Mouse (Mus musculus): Measurements from ENCODE around the gene Rnpep. TPM values are rescaled to one million over a fixed set of nuclear protein-coding genes. Genes with fewer than 3 reads are reported as not detected.

The Rnpep gene
- total and polyA plus RNA-seq, 3 experiments: 0.03 to 1.4 TPM; not detected in 1

DNA sequence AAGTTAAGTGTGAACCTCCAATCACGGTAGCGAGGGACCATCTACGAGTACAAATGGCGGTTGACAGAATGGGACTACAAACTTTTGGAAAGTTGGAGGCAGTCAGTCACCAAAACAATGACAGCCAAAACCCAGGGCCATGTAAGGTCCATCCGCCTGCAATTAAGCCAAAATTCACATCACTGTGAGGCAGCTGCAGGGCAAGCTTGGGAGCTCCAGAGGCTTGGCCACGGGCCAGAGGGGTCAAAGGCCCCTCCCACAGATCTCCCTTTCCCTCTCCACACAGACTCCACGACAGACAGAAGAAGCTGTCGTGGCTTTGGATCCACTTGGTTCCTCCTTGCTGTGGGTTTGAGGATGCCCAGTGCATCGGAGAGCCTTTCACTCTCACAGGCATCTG, 20.6 kb downstream of the Rnpep start:
- H3K36me3 ChIP-seq (replicated peaks): no peaks in the 10 kb centered on the region
- H3K27me3 ChIP-seq (ENCODE audit: insufficient read depth, low read length): peaks cover 41% of the 10 kb centered on the region
- H3K4me1 ChIP-seq (ENCODE audit: insufficient read depth, low read depth, low read length): peaks cover 6% of the 10 kb centered on the region
- ATAC-seq (ENCODE audit: extremely low read depth, insufficient number of reproducible peaks, low FRiP score, poor library complexity, severe bottlenecking) (no peak), DNase-seq (ENCODE audit: low spot score) (no peak)
- no peak for TF ChIP-seq CTCF (IDR thresholded peaks at IDR 0.05; ENCODE audit: low read depth, low read length)
- no peak for TF ChIP-seq GATA2 (IDR thresholded peaks at IDR 0.05; ENCODE audit: borderline replicate concordance, low read depth, low read length)
- no peak for TF ChIP-seq POLR2AphosphoS5 (IDR thresholded peaks at IDR 0.05; ENCODE audit: insufficient replicate concordance, low read depth, low read length)
- TF ChIP-seq GATA1 (IDR thresholded peaks at IDR 0.05; ENCODE audit: borderline replicate concordance, low read length): no peak
- TF ChIP-seq TAL1 (conservative IDR thresholded peaks at IDR 0.05; ENCODE audit: low read depth, low read length): no peak
- no peak overlapping the region for H3K4me3 ChIP-seq (ENCODE audit: low read depth, low read length)
- H3K9me3 ChIP-seq (replicated peaks): no peaks in the 10 kb centered on the region

DNA sequence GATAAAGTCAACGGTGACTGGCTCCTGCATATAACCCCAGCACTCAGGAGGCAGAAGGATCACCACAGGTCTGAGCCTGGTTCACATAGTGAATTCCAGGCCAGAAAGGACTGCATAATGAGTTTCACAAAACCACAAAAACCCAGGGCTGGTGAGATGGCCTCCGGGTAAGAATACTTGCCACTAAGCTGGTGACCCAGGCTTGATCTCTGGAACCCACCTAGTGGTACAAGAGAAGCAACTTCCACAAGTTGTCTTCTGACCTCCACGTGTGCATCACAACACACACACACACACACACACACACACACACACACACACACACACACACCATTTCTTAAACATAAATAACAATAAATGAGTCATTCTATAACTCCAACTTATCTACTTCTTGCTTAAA, 21.6 kb downstream of the Rnpep start:
- TF ChIP-seq GATA1 (IDR thresholded peaks at IDR 0.05; ENCODE audit: borderline replicate concordance, low read length): no peak
- TF ChIP-seq TAL1 (conservative IDR thresholded peaks at IDR 0.05; ENCODE audit: low read depth, low read length): no peak
- no peak for TF ChIP-seq GATA2 (IDR thresholded peaks at IDR 0.05; ENCODE audit: borderline replicate concordance, low read depth, low read length)
- TF ChIP-seq CTCF (IDR thresholded peaks at IDR 0.05; ENCODE audit: low read depth, low read length): no peak
- no peak for TF ChIP-seq POLR2AphosphoS5 (IDR thresholded peaks at IDR 0.05; ENCODE audit: insufficient replicate concordance, low read depth, low read length)
- H3K27me3 ChIP-seq (ENCODE audit: insufficient read depth, low read length): peaks cover 39% of the 10 kb centered on the region
- ATAC-seq (ENCODE audit: extremely low read depth, insufficient number of reproducible peaks, low FRiP score, poor library complexity, severe bottlenecking) (no peak), DNase-seq (ENCODE audit: low spot score) (no peak)
- no peaks in the 10 kb centered on the region for H3K9me3 ChIP-seq (replicated peaks)
- H3K4me1 ChIP-seq (ENCODE audit: insufficient read depth, low read depth, low read length): peaks cover 6% of the 10 kb centered on the region
- no peak overlapping the region for H3K4me3 ChIP-seq (ENCODE audit: low read depth, low read length)
- H3K36me3 ChIP-seq (replicated peaks): no peaks in the 10 kb centered on the region

DNA sequence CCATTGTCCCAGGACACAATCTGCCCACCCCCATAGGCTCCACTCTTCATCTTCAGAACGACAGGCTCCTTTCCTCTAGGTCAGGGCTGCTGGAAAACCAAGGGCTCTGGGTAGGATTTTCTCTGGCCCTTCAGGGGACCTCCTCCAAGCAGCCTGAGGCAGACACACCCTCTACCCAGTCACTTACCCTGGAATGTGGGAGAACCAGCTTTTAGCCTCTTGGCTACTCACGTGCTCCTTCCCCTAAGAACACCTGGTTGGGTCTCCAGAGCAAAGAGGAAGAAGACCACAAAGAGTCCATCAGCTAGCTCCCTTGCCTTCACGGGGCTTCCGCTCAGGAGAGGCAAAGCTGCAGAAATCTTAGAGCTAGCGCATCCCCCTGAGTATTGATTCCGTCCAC, 23.0 kb downstream of the Rnpep start:
- Histone ChIP-seq H3K4me1 (ENCODE audit: insufficient read depth, low read depth, low read length) (peaks cover 6% of the 10 kb centered on the region), H3K27me3 (ENCODE audit: insufficient read depth, low read length) (peaks cover 46% of the 10 kb centered on the region), H3K4me3 (ENCODE audit: low read depth, low read length) (no peak overlapping the region), H3K9me3 (replicated peaks) (no peaks in the 10 kb centered on the region), H3K36me3 (replicated peaks) (no peaks in the 10 kb centered on the region)
- TF ChIP-seq POLR2AphosphoS5 (IDR thresholded peaks at IDR 0.05; ENCODE audit: insufficient replicate concordance, low read depth, low read length) (no peak), GATA2 (IDR thresholded peaks at IDR 0.05; ENCODE audit: borderline replicate concordance, low read depth, low read length) (no peak), GATA1 (IDR thresholded peaks at IDR 0.05; ENCODE audit: borderline replicate concordance, low read length) (no peak), TAL1 (conservative IDR thresholded peaks at IDR 0.05; ENCODE audit: low read depth, low read length) (no peak), CTCF (IDR thresholded peaks at IDR 0.05; ENCODE audit: low read depth, low read length) (no peak)
- no peak for DNase-seq (ENCODE audit: low spot score)
- ATAC-seq (ENCODE audit: extremely low read depth, insufficient number of reproducible peaks, low FRiP score, poor library complexity, severe bottlenecking): no peak

DNA sequence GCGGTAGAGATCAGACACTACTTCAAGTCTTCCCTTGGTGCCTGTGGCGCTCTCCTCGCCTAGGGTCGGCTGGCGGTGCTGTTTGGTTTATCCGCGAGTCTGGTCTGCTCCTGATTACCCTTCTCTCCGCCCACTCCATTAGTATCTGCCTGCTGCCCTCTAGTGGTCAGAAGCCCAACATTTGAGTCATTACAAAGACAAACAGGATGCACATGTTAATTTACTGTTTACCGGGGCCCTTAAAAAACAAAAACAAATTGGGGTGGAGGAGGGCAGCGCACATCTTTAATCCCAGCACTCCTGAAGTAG, 24.8 kb downstream of the Rnpep start:
- DNase-seq (ENCODE audit: low spot score) (peak; percentile 80), ATAC-seq (ENCODE audit: extremely low read depth, insufficient number of reproducible peaks, low FRiP score, poor library complexity, severe bottlenecking) (peak; percentile 58)
- no peak overlapping the region; the same call in 1 of the 2 replicates for H3K4me3 ChIP-seq (ENCODE audit: low read depth, low read length)
- H3K36me3 ChIP-seq (replicated peaks): no peaks in the 10 kb centered on the region
- TF ChIP-seq GATA1 (IDR thresholded peaks at IDR 0.05; ENCODE audit: borderline replicate concordance, low read length): no peak
- peak; percentile 41; the same call in 1 of the 2 replicates for TF ChIP-seq CTCF (IDR thresholded peaks at IDR 0.05; ENCODE audit: low read depth, low read length)
- TF ChIP-seq TAL1 (conservative IDR thresholded peaks at IDR 0.05; ENCODE audit: low read depth, low read length): no peak
- H3K9me3 ChIP-seq (replicated peaks): no peaks in the 10 kb centered on the region
- H3K4me1 ChIP-seq (ENCODE audit: insufficient read depth, low read depth, low read length): peaks cover 4% of the 10 kb centered on the region
- H3K27me3 ChIP-seq (ENCODE audit: insufficient read depth, low read length): peaks cover 59% of the 10 kb centered on the region

DNA sequence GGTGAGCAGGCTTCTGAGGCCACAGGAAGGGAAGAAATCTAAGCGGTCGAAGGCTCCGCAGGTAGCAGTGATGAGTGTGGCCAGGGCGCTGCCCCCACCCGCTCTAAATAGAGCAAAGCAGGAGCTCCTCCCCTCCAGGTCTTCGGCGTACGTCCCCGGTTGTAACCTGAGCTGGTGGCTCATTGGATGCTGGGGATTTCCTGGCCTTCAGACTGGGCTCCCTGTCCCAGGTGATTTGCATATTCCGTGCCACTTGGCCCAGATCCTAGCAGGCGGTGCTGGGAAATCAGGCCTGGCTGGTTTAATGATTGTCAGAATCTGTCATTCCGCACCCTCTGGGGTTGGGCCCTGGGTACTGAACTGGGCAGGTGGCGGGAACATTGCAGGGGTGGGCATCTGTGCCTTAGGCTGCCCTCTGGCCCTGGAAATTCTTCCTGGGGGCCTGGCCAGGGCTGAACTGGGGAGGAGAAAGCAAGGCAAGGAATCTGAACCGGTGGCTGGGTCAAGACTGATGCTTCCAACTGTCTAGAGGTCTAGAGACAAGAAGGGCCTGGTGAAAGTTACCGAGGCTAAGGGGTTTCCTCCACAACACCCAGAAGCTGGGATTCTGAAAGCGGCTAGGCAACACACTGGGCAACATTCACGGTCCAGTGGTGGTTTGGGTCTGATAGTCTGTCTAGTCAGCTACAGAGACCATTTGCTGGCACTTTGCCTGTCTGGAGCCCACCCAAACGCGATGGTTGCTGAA, 25.3 kb downstream of the Rnpep start, which contains the start of gene Elf3:
Elf3 (minus strand) TSS at position 189 of the 748 bp plus-strand sequence.
- H3K4me1 ChIP-seq (ENCODE audit: insufficient read depth, low read depth, low read length): peaks cover 4% of the 10 kb centered on the region
- no peaks in the 10 kb centered on the region for H3K36me3 ChIP-seq (replicated peaks)
- H3K27me3 ChIP-seq (ENCODE audit: insufficient read depth, low read length): peaks cover 64% of the 10 kb centered on the region
- H3K4me3 ChIP-seq (ENCODE audit: low read depth, low read length): no peak within 1 kb of the TSS; the same call in 1 of the 2 replicates
- H3K9me3 ChIP-seq (replicated peaks): no peaks in the 10 kb centered on the region
- ATAC-seq (ENCODE audit: extremely low read depth, insufficient number of reproducible peaks, low FRiP score, poor library complexity, severe bottlenecking) (no peak), DNase-seq (ENCODE audit: low spot score) (no peak)
- TF ChIP-seq POLR2AphosphoS5 (IDR thresholded peaks at IDR 0.05; ENCODE audit: insufficient replicate concordance, low read depth, low read length) (no peak), GATA1 (IDR thresholded peaks at IDR 0.05; ENCODE audit: borderline replicate concordance, low read length) (no peak), GATA2 (IDR thresholded peaks at IDR 0.05; ENCODE audit: borderline replicate concordance, low read depth, low read length) (no peak), CTCF (IDR thresholded peaks at IDR 0.05; ENCODE audit: low read depth, low read length) (no peak), TAL1 (conservative IDR thresholded peaks at IDR 0.05; ENCODE audit: low read depth, low read length) (no peak)

DNA sequence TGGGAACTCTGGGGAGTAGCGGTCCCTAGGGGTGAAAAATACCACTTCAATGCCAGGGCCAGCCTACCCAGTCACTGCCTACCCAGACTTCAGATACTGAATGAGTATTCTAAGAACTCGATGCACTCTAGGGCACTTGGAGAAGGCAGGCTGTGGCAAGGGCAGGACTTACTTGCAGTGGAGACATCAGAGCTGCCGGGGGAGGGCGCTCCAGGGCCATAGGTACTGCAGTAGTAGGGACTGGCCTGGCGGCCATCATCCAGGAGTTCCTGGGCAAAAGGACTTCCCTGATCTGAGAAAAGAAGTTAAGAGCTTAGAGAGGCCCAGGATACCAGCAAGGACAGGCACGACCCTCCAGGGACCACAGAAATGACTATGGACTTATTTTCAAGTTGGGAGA, 27.6 kb downstream of the Rnpep start:
- Histone ChIP-seq H3K4me1 (ENCODE audit: insufficient read depth, low read depth, low read length) (peaks cover 9% of the 10 kb centered on the region), H3K36me3 (replicated peaks) (no peaks in the 10 kb centered on the region), H3K27me3 (ENCODE audit: insufficient read depth, low read length) (peaks cover 58% of the 10 kb centered on the region), H3K4me3 (ENCODE audit: low read depth, low read length) (no peak overlapping the region), H3K9me3 (replicated peaks) (no peaks in the 10 kb centered on the region)
- ATAC-seq (ENCODE audit: extremely low read depth, insufficient number of reproducible peaks, low FRiP score, poor library complexity, severe bottlenecking): no peak
- TF ChIP-seq GATA2 (IDR thresholded peaks at IDR 0.05; ENCODE audit: borderline replicate concordance, low read depth, low read length): no peak
- TF ChIP-seq GATA1 (IDR thresholded peaks at IDR 0.05; ENCODE audit: borderline replicate concordance, low read length): no peak
- no peak for TF ChIP-seq TAL1 (conservative IDR thresholded peaks at IDR 0.05; ENCODE audit: low read depth, low read length)
- no peak for TF ChIP-seq POLR2AphosphoS5 (IDR thresholded peaks at IDR 0.05; ENCODE audit: insufficient replicate concordance, low read depth, low read length)
- TF ChIP-seq CTCF (IDR thresholded peaks at IDR 0.05; ENCODE audit: low read depth, low read length): no peak
- DNase-seq (ENCODE audit: low spot score): no peak

Measured in G1E (cell line).